Mouse (Mus musculus) heart, adult 9 months (tissue): ENCODE results near the gene Hook2.

ENCODE experiments used
- DNase-seq, 2 experiments: peaks; one replicate each; pipeline ENCODE4 v3.0.0; 2022; ENCODE audit warnings: low spot score in 2 of 2

The Hook2 gene

DNA sequence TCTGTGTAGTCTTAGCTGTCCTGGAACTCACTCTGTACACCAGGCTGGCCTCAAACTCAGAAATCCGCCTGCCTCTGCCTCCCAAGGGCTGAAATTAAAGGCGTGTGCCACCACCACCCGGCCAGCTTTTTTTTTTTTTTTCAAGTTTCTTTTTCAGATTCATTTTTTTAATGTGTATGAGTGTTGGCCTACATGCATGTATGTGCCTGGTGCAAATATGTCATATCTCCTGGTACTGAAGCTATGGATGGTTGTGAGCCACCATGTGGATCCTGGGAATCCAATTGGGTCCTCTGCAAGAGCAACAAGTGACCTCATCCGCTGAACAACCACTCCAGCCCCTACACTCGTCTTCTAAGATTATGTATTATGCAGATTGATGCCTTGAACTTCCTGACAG is 3.0 kb upstream of the Hook2 start:
- no peak for DNase-seq

DNA sequence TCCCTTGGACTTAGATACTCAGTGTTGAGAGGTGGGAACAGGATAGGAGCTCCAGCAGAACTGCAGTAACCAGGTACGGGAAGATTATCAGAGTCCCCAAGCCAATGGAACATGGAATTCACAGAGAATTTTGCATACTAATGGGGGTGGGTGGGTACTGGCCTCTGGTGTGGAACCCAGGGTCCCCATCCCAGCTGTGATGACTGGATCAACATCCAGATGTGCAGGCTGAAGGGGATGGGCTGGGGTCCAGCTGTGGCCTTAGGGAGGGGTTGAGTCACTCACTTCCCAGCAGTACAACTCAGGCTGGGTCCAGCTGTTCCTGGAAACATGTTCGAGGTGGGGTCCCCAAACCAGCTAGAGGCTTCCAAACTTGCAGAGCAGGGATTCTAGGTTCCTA is 2.5 kb upstream of the Hook2 start:
- DNase-seq = peak; percentile 54 to 67

DNA sequence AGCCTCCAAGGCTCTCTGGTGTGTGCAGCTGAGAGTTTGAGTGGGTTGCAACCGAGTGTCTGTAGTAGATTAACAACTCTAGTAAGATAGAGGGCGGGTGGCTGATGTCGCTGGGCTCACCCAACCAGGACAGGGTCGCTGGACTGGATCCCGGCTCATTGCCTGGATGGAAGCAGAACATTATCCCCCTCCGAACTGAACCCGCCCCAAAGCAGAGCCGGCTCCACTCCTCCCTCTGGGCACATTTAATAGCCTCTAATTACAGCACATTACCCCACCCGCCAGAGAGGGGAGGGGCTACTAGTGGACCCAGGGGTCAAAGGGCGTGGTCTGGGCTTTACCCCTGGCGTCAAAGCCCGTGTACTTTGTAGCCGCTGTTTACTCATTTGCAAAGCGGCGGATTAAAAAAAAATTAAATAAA is 1.1 kb upstream of the Hook2 start:
- DNase-seq = peak; percentile 78 to 81

- DNase-seq = peak; percentile 86 to 95
Measured at GRCm38 (mm10) chr8:84989810-84990209, 593 bp upstream of the Hook2 start.

DNA sequence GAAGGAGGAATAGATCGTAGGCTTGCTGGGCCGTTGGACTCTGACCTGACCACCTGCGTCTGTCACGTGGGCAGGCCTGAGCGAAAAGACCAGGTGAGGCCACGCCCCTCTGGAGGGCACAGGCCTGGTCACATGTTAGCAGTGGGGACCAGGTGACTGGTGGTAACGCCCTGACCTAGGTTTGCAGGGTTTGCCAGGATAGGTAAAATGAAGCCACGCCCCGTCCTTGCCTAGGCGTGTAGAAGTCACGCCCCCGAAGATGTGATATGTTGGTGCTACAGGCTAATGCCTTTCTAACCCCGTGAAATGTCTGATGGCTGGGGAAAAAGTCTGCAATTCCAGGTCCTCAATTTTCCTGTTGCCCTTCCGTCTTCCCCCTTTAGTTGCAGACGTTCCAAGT is 433 bp downstream of the Hook2 start:
- peak in 1 of 2 experiments; percentile 68 for DNase-seq

DNA sequence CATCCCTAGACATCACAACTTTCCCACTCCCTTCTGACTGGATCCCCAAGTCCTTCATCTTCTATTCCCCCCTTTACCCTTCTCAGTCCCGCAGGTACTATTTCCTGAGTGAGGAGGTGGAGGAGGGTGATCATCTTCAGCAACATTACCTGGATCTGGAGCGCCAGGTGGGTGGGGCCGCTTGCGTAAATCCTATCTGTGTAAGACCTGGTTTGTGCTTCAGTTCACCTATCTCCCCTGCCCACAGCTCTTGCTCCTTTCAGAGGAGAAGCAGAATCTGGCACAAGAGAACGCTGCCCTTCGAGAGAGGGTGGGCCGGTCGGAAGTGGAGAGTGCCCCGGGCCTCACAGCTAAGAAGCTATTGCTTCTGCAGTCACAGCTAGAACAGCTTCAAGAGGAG is 4.0 kb downstream of the Hook2 start:
- DNase-seq = no peak

DNA sequence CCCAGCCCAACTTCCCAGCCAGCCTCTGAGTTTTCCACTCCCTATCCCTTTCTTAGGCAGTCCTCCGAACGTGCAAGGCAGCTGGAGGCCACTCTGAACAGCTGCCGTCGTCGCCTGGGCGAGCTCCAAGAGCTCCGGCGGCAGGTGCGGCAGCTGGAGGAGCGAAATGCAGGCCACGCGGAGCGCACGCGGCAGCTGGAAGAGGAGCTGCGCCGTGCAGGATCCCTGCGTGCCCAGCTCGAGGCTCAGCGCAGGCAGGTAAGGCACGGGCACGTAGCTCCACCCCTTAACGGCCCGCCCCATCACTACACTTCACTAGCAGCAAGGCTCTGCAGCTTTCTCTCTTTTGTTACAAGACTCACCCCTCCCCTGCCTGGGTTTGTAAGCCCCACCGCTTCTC is 5.3 kb downstream of the Hook2 start:
- no peak for DNase-seq

- DNase-seq = no peak
Measured at GRCm38 (mm10) chr8:84996978-84997377, 6.6 kb downstream of the Hook2 start.

DNA sequence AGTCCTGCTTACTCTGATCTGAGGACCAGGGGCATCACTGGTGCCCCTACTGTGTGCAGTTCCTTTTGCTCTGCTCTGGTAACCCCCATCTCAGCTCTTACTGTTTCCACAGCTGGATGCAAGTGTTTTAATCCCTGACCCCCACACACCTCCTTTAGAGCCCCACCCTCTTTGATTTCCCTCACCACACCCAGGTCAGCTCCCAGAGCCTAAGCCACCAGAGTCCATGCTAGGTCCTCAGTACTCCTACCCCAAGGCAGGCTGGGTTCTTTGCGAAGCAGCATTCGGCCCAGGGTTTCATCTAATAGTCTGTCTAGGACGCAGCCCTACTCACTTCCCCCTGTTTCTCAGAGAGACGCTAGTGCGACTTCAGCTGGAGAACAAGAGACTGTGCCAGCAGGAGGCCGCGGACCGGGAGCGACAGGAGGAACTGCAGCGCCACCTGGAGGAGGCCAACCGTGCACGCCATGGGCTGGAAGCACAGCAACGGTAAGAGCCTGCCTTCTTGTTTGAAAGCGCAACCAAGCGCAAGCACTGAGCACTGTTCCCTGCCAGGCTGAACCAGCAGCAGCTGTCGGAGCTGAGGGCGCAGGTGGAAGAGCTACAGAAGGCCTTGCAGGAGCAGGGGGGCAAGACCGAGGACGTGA is 7.4 kb downstream of the Hook2 start:
- peak; percentile 73 to 87 for DNase-seq

DNA sequence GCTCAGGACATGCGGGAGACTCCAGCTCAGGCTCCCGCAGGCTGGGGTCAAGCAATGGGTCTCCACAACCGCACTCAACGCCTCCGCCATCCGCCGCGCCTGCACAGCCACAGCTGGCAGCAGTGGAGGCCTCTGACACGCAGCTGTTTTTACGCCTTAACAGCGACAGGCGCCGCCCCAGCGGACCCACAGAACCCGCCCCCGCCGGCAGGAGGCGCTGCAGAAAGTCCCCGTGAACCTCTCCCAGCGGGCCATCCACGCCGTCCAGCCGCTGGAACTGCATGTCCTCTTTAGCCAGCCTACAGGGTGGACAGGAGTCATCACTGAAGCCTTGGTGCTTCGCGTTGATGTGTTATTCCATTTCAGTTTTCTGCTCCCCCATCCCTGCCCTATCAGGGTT is 17.3 kb downstream of the Hook2 start:
- no peak for DNase-seq

- no peak for DNase-seq
Measured at GRCm38 (mm10) chr8:85011242-85011641, 20.8 kb downstream of the Hook2 start.

- DNase-seq = no peak
Measured at GRCm38 (mm10) chr8:85013230-85013840, 22.9 kb downstream of the Hook2 start.

GRCm38 (mm10) chr8:85014431-85014830 is 24.0 kb downstream of the Hook2 start, which contains the start of gene Best2:
Gene Best2, minus strand, starts transcription at chr8:85014531.
- DNase-seq = no peak

DNA sequence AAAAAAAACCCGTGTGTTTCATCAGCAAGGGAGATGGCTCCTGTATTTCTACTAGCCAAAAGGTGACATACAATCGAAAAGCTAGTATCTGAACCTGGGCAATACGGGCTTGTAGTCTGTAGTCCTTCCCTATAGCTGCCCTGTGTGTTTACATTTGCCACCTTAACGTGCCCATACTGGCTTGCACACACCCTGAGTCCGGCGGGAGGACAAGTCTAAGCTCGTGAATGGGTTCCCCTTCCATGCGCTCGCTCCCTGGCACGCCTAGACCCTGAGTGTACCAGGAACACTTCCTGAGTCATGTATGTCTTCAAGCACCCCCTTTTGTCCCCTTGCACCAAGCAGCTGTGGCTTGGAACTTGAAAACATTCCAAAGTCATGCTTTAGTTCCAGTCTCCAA is 26.3 kb downstream of the Hook2 start:
- DNase-seq = no peak

DNA sequence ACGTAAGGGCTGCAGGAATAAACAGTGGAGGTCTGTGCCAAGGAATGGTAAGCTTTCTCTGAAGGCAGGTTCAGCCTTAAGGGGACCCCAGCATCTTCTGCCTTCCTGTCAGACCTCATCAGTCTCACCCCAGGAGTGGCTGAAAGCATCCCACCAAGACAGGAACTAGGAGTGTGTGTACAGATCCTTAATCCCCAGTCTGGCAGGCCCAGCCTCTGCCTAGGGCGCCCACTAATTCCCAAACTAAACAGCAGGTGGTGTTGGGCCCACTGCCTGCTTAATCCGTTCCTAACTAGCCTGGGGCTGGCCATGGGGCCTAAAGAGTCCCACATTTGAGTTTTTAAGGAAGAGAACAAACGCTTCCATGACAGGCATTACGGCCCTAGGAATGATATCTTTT is 26.8 kb downstream of the Hook2 start:
- DNase-seq = no peak

DNA sequence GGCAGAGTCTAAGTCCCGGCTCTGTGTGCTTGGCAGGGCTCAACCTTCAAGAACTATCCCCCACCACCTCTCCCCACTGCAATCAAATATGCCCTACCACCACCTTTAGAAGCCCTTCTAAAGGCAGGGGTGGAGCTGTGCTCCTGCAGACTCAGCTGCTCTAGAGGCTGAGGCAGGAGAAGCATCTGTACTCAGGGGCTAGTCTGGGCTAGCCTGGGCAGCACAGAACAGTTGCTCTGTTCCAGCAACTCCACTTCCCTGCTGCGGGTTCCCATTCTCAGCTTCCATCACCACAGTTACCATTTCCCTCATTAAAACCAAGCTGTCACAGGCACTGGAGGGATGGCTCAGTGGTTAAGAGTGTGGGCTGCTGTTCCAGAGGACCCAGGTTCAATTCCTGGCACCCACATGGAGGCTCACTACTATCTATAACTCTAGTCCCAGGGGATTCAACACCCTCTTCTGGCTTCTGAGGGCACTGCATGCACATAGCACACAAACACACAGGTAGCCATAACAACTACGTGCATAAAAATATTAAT is 31.2 kb downstream of the Hook2 start:
- no peak for DNase-seq

DNA sequence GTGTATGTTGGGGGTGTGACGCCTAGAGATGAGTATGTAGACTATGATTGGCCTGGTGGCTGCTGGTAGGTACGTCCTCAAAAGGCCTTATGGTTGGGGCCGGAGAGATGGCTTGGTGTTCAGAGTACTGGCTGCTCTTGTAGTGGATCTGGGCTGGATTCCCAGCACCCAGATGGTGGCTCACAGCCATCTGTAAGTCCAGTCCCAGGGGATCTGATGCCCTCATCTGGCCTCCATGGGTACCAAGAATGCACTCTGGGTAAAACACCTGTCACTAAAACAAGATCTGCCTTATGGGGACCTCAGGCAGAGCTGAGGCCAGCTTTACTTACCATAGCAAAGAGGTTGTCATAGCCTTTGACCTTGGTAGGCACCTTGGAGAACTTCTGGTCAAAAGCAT is 33.4 kb downstream of the Hook2 start:
- DNase-seq = no peak

DNA sequence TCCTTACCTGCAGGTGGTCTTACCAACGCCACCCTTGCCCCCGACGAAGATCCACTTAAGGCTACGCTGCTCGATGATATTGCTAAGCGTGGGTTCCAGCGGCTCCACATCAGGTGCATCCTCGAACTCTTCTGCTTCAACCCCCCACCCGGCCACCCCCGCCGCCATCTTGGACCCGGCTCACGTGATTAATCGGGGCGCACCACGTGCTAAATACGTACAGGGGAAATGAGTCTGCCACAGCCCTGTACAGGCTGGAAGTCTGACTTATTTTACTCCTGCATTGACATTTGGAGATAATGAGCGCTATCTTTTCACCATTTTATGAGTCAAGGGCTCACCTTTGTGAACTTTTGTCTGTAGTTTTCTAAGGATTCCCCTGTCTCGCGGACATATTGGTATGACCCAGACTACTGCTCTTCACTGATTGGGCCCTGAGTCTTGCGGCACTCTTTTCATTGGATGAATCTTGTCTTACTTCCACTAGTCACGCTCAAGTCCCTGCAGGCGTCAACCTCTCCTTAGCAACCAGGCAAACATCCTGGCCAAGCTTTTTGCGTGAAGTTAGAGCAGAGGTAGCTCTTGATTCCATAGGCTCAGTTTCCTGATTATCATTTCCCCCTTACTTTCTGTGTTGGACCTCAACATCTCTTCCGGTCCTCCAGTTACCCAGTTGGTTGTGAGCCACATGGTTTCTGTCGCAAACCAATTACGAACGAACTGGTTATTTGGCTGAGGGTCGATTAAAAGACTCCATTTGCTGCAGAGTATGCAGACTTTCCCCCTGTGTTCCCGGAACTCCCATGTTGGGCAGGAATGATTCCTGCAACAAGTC is 34.9 kb downstream of the Hook2 start, which contains the start of gene Asna1:
Asna1 (minus strand) TSS at position 184 of the 835 bp plus-strand sequence.
- peak; percentile 89 to 90 for DNase-seq

GRCm38 (mm10) chr8:85026670-85027515 is 36.5 kb downstream of the Hook2 start, which contains the start of gene Trir:
Gene Trir, plus strand, starts transcription at chr8:85026823.
- DNase-seq = peak; percentile 97 to 98

DNA sequence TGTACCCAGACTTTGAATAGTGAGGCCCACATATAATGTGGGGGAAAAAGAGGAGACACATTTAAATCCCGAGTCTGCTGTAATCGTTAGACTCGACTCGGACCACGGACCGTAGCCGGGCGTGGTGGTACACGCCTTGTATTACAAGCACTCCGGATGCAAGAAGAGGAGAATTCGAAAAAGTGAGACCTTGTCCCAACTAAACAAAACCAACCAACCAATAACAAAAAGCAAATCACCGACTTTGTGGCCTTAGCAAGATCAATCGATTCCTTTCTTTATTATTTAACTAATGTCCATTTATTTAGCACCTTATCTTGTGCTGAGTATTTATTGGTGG is 37.1 kb downstream of the Hook2 start:
- no peak for DNase-seq

DNA sequence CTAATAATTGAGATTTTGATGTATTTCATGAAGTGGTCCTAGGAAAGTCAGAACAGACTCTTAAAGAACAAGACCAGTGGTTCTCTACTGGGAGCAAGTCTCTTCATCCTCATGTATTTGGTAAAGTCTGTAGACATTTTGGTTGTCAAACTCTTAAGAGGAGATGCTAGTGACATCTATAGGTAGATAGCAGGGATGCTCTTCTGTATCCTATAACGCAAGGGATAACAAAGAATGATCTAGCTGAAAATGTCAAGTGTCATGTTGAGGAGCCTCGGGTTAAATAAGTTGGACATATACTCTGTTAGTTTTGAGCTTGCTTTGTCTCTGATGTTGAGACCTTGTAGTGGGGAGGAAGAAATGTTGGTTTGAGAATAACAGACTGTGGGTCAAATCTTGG is 37.5 kb downstream of the Hook2 start:
- DNase-seq = no peak

GRCm38 (mm10) chr8:85029271-85029670 is 38.9 kb downstream of the Hook2 start:
- no peak for DNase-seq
